Mouse (Mus musculus): ENCODE data around the gene Crcp.

DNA sequence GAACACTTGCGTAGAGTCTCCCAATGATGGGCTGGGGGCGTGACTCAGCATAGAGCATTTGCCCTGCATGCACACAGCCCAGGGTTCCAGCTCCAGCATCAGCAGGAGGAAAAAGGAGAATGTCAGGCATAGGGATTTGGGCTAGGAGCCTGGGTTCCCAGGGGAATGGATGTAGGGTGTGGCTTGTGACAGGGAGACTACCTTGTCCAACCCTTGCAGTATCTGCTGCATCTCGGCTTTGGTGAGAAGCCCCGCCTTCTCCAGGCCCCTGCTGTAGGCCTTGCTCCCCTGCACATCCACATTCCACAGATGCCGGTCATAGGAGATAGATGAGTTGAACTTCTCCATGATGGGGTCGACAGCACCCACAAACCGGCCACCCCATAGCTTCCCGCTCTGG lies 9.6 kb upstream of the Crcp start:
- TF ChIP-seq CTCF (IDR thresholded peaks at IDR 0.05; ENCODE audit: borderline replicate concordance, control insufficient read depth, extremely low read depth, insufficient read depth, low read length, poor library complexity) (no peak), POLR2A (IDR thresholded peaks at IDR 0.05; ENCODE audit: control insufficient read depth, extremely low read depth, insufficient read depth, low read length, poor library complexity) (no peak)
